Mouse (Mus musculus) kidney, adult 2 months (tissue): ENCODE data around the gene Zim1. TPM values are rescaled to one million over a fixed set of nuclear protein-coding genes. Genes with fewer than 3 reads are reported as not detected.

ENCODE experiments used
- DNase-seq: peaks from one replicate; pipeline ENCODE4 v3.0.0; 2021
- H3K27ac ChIP-seq: fragments of 200-500 bp; 2 replicates; pipeline ENCODE4 v1.5.1; 2012; ENCODE audit warnings: low read depth, low read length, control low read depth, inconsistent platforms; ENCODE audit not compliant: insufficient read depth
- H3K27me3 ChIP-seq: fragments of 200-500 bp; replicated peaks from 2 replicates; pipeline ENCODE4 v1.6.1; 2012; ENCODE audit warnings: mild to moderate bottlenecking, moderate library complexity, low read length, inconsistent platforms; ENCODE audit not compliant: control insufficient read depth, insufficient read depth
- H3K36me3 ChIP-seq: fragments of 200-500 bp; 2 replicates; pipeline ENCODE4 v1.6.1; 2012; ENCODE audit warnings: mild to moderate bottlenecking, moderate library complexity, low read length, inconsistent platforms; ENCODE audit not compliant: control insufficient read depth, insufficient read depth
- H3K4me1 ChIP-seq: fragments of 200-500 bp; 2 replicates; pipeline ENCODE4 v1.6.1; 2011; ENCODE audit warnings: low read length; ENCODE audit not compliant: control insufficient read depth, insufficient read depth
- H3K4me3 ChIP-seq: fragments of 200-500 bp; 2 replicates; pipeline ENCODE4 v1.5.1; 2011; ENCODE audit warnings: mild to moderate bottlenecking, low read depth, low read length, control low read depth; ENCODE audit not compliant: insufficient read depth
- CTCF ChIP-seq: fragments of 200-500 bp; conservative IDR thresholded peaks from 2 replicates; pipeline ENCODE4 v1.5.1; 2011; ENCODE audit warnings: low read depth, mild to moderate bottlenecking, control low read depth, low read length, moderate library complexity, mixed read lengths; ENCODE audit not compliant: insufficient read depth, insufficient read length
- POLR2A ChIP-seq: fragments of 200-500 bp; IDR thresholded peaks from one replicate; pipeline ENCODE4 v1.6.1; 2011; ENCODE audit warnings: low read depth, low read length, control low read depth
- WGBS: fragments of 180-500 bp; shearing (Covaris S2); methylation state at CpG from one replicate; pipeline ENCODE4 v1.1.7; 2018; 5-methylcytosine and 5-hydroxymethylcytosine counted together
- polyA plus RNA-seq: library from polyadenylated mRNA; depleted of rRNA; stranded (reverse); fragments of >200 nt; gene quantifications from 2 replicates; pipeline ENCODE4 v1.2.3, GENCODE M21; 2012

Zim1 gene
- polyA plus RNA-seq, 1 experiment = 0.53 TPM

GRCm38 (mm10) chr7:6699230-6699629, 3.0 kb upstream of the Zim1 start:
- no peaks in the 10 kb centered on the region for H3K27me3 ChIP-seq
- no peaks in the 10 kb centered on the region for H3K36me3 ChIP-seq
- H3K4me3 ChIP-seq = no peak overlapping the region
- TF ChIP-seq CTCF (no peak), POLR2A (no peak)
- no peak for DNase-seq
- WGBS = 71% methylated on average over 3 of the region's 3 CpGs
- H3K4me1 ChIP-seq = no peaks in the 10 kb centered on the region
- H3K27ac ChIP-seq = no peak overlapping the region

GRCm38 (mm10) chr7:6685511-6685910, 10.7 kb downstream of the Zim1 start:
- 93% methylated on average over 6 of the region's 6 CpGs for WGBS
- TF ChIP-seq CTCF (no peak), POLR2A (no peak)

DNA sequence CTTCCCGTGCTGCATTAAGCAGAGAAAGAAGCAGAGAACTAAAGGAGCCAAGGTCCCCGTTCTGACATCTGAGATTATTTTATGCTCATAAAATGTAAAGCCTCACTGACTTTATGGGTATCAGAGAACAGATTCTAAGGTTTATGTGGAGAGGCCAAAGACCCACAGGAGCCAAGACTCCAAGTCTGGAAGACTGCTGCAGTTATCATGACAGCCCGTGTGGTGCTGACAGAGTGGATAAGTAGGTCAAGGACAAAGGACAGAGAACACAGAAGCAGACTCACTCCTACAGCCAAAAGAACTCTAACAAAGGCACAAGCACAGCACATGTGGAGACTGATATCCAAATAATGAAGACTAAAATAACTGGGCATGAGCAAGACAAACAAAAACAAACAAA, 29.5 kb downstream of the Zim1 start:
- no peaks in the 10 kb centered on the region for H3K36me3 ChIP-seq
- DNase-seq = no peak
- no peak for TF ChIP-seq POLR2A
- no peak for TF ChIP-seq CTCF
- H3K27me3 ChIP-seq = no peaks in the 10 kb centered on the region
- no peaks in the 10 kb centered on the region for H3K4me1 ChIP-seq
- no peak overlapping the region for H3K4me3 ChIP-seq
- 37% methylated on average over 3 of the region's 3 CpGs for WGBS
- H3K27ac ChIP-seq = no peak overlapping the region

More at GRCm38 (mm10) chr7:6685511-6685910, 10.7 kb downstream of the Zim1 start:
- Histone ChIP-seq H3K4me3 (no peak overlapping the region), H3K27ac (no peak overlapping the region), H3K36me3 (no peaks in the 10 kb centered on the region), H3K27me3 (no peaks in the 10 kb centered on the region), H3K4me1 (no peaks in the 10 kb centered on the region)
- DNase-seq = no peak

GRCm38 (mm10) chr7:6663430-6663829, 32.8 kb downstream of the Zim1 start:
- no peak for TF ChIP-seq CTCF
- no peak for TF ChIP-seq POLR2A
- Histone ChIP-seq H3K4me3 (no peak overlapping the region), H3K4me1 (no peaks in the 10 kb centered on the region), H3K27ac (no peak overlapping the region), H3K27me3 (no peaks in the 10 kb centered on the region), H3K36me3 (no peaks in the 10 kb centered on the region)
- 69% methylated on average over 7 of the region's 7 CpGs for WGBS
- no peak for DNase-seq

DNA sequence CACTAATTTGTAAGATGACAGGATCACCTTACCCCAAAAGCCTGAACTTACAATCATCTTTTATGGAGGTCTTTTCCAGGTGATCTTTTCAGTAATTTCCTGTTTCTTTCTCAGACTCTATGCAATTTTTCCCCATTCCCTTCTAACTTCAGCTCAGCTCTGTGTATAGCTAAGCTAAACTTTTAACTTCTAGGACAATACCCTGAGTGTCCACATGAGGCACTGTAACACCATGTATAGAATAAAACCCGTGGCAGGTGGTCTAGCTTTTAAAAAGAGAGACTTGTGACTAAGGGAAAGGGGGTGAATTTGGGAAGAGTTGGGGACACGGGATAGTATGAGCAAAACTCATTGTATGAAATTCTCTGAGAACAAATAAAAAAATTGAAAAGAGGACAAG, 36.6 kb downstream of the Zim1 start:
- Histone ChIP-seq H3K27ac (no peak overlapping the region), H3K27me3 (no peaks in the 10 kb centered on the region), H3K4me3 (no peak overlapping the region), H3K36me3 (no peaks in the 10 kb centered on the region), H3K4me1 (no peaks in the 10 kb centered on the region)
- WGBS = 8% methylated on average over 2 of the region's 2 CpGs
- peak; percentile 34 for DNase-seq
- TF ChIP-seq CTCF = 0 out of 2 replicates have a peak, but pooled peaks have one; percentile 9
- no peak for TF ChIP-seq POLR2A

- Histone ChIP-seq H3K27ac (no peak overlapping the region), H3K27me3 (no peaks in the 10 kb centered on the region), H3K36me3 (no peaks in the 10 kb centered on the region), H3K4me1 (no peaks in the 10 kb centered on the region), H3K4me3 (no peak overlapping the region)
- DNase-seq = no peak
- no peak for TF ChIP-seq CTCF
- TF ChIP-seq POLR2A = no peak
- WGBS = 87% methylated on average over 7 of the region's 7 CpGs
Observed at GRCm38 (mm10) chr7:6658606-6659005, 37.6 kb downstream of the Zim1 start.

- H3K27ac ChIP-seq = no peak overlapping the region
- WGBS = 69% methylated on average over 5 of the region's 5 CpGs
- TF ChIP-seq POLR2A (no peak), CTCF (no peak)
Observed at GRCm38 (mm10) chr7:6652151-6652550, 44.1 kb downstream of the Zim1 start.

More at GRCm38 (mm10) chr7:6652151-6652550, 44.1 kb downstream of the Zim1 start:
- DNase-seq = no peak
- H3K27me3 ChIP-seq = no peaks in the 10 kb centered on the region
- H3K4me1 ChIP-seq = no peaks in the 10 kb centered on the region
- H3K36me3 ChIP-seq = no peaks in the 10 kb centered on the region
- H3K4me3 ChIP-seq = no peak overlapping the region
